Mouse (Mus musculus) lung, adult 2 months (tissue): Measurements from ENCODE around the gene Aldh1a3.

Experiments used
- CTCF ChIP-seq: fragments of 200-500 bp; IDR thresholded peaks from 2 replicates; pipeline ENCODE4 v1.5.1; 2011; ENCODE audit warnings: mild to moderate bottlenecking, low read length, control low read depth; ENCODE audit not compliant: insufficient read depth
- POLR2A ChIP-seq: fragments of 200-500 bp; IDR thresholded peaks from 2 replicates; pipeline ENCODE4 v1.6.1; 2011; ENCODE audit warnings: low read depth, mild to moderate bottlenecking, control low read depth, low read length, borderline replicate concordance; ENCODE audit errors: extremely low read depth

DNA sequence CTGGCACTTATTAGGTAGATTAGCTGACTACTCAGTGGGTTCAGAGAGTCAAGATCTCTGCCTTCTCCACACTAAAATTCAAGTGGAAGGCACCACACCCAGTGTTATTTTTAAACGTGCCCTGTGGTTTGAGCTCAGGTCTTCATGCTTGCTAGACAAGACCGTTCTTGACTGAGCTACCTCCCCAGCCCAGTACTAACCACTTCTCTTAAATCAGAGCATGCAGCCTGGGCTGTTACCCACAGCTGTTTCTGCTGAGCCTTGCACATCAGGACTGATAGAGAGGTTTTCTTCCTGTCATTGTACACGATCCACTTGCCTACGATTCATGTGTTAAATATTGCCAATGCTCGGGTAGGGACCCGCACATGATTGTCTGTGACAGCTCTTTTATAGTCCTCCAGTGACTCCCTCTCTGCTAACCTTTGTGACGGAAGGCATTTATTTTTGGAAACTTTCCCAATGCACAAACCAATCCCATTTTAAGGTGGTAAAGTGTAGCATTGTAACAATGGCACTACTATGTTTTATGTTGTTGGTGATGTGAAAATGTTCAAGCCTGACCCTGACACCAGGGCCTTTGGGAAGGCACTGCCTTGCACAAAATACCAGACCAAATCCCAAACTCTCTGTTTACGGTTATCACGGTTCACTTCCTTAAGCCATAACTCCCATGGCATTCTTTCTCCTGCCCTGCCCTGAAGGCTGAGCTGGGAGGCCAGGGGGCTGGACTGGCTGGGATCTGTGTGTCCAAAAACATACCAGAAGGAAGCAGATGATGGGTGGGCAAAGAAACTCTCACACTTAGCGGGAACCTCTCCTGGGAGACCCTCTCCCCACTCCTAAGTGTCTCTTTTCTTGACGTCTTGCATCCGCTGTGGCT, 11.7 kb upstream of the Aldh1a3 start:
- TF ChIP-seq POLR2A (no peak), CTCF (no peak)
